Mouse (Mus musculus): ENCODE measurements around the gene Msmo1. TPM values are rescaled to one million over a fixed set of nuclear protein-coding genes. Genes with fewer than 3 reads are reported as not detected.
A peak's percentile ranks its signal among the peaks of the same experiment; 100 is the strongest.

The Msmo1 gene
- polyA plus RNA-seq, 1 experiment: 175 TPM

DNA sequence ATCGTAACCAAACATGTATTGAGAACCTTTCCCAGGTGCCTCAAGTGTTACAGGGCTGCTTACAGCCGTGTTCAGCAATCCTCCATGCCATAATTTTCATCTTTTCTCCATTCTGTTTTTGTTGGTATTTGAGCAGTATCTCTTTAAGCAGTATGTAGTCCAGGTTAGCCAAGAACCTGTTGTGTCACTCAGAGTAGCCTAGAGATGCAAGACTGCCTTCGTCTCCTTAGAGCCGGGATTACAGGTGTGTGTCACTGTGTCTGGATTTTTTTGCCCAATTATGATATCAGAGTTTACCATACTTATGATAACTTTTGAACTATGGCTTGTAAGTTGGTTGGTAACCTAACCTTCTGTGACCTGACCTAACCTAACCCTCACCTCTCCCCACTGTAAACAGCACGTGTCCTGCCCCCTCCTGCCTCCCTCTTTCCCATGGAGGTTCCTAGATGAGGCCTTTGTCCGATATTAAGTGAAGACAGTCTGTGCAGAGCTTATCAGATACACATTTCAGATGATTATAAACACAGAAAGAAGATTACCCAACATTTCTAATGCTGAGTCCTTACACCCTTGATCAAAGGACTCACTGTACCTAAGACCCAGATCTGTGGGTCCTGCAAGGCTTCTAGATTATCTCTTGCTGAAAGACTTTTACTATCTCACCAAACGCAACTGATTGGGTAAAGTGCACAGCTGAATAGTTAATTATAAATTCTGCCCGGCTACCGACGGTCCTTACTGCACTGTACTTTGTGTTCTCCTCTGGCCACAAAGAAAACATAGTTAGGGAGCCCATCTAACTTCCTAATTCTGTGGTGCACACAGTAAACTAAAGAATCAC lies 12.8 kb upstream of the Msmo1 start:
- Histone ChIP-seq H3K9me3 (replicated peaks; ENCODE audit: control insufficient read depth, insufficient read depth, low read length, poor library complexity, severe bottlenecking) (no peaks in the 10 kb centered on the region), H3K4me1 (ENCODE audit: control insufficient read depth, insufficient read depth, low read length) (no peaks in the 10 kb centered on the region), H3K4me3 (ENCODE audit: low read depth, low read length) (no peak overlapping the region), H3K36me3 (ENCODE audit: control insufficient read depth, insufficient read depth, low read length, poor library complexity, severe bottlenecking) (peaks cover 2% of the 10 kb centered on the region), H3K9ac (ENCODE audit: low read depth, poor library complexity, severe bottlenecking) (no peak overlapping the region), H3K27ac (ENCODE audit: insufficient read depth, low read length) (no peak overlapping the region), H3K27me3 (ENCODE audit: control insufficient read depth, insufficient read depth, low read length, poor library complexity, severe bottlenecking) (no peaks in the 10 kb centered on the region)
- TF ChIP-seq POLR2A (IDR thresholded peaks at IDR 0.05; ENCODE audit: insufficient read depth, low read length) (no peak), CTCF (IDR thresholded peaks at IDR 0.05; ENCODE audit: low read depth, low read length) (no peak), EP300 (IDR thresholded peaks at IDR 0.05; ENCODE audit: insufficient read depth, low read depth, low read length) (no peak)

DNA sequence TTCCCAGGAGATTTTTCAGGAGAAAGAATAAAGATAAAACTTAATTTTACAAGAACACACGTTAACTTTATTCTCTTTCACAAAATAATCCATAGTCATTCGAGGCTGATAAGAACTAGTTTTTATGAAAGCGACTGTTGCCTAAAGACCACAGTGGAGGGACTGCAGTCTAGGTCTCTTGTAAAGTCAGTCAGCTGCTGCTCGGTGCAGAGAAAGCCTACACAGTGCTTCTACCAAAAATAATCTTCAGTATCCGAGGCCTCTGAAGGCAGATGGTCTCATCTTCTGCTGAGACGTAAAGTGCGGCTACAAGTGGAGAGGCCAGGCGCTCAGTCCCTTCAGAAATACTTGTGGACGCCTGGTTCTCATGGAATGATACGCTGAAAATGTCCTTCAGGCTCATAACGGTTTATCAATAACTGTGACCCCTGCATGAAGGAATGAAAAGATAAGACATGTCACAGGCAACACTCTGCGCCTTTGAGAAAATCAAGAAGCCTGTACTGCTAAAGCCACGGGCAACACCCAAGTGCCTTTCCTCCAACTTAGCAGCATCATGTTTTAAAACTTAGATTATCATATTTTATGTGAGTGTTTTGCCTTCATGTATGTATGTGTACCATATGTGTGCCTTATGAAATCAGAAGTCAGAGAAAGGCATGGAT lies 7.1 kb upstream of the Msmo1 start:
- Histone ChIP-seq H3K9me3 (replicated peaks; ENCODE audit: control insufficient read depth, insufficient read depth, low read length, poor library complexity, severe bottlenecking) (no peaks in the 10 kb centered on the region), H3K4me1 (ENCODE audit: control insufficient read depth, insufficient read depth, low read length) (no peaks in the 10 kb centered on the region), H3K36me3 (ENCODE audit: control insufficient read depth, insufficient read depth, low read length, poor library complexity, severe bottlenecking) (peaks cover 4% of the 10 kb centered on the region), H3K27ac (ENCODE audit: insufficient read depth, low read length) (no peak overlapping the region), H3K9ac (ENCODE audit: low read depth, poor library complexity, severe bottlenecking) (no peak overlapping the region), H3K4me3 (ENCODE audit: low read depth, low read length) (no peak overlapping the region), H3K27me3 (ENCODE audit: control insufficient read depth, insufficient read depth, low read length, poor library complexity, severe bottlenecking) (no peaks in the 10 kb centered on the region)
- TF ChIP-seq CTCF (IDR thresholded peaks at IDR 0.05; ENCODE audit: low read depth, low read length): no peak
- TF ChIP-seq EP300 (IDR thresholded peaks at IDR 0.05; ENCODE audit: insufficient read depth, low read depth, low read length): no peak
- no peak for TF ChIP-seq POLR2A (IDR thresholded peaks at IDR 0.05; ENCODE audit: insufficient read depth, low read length)

DNA sequence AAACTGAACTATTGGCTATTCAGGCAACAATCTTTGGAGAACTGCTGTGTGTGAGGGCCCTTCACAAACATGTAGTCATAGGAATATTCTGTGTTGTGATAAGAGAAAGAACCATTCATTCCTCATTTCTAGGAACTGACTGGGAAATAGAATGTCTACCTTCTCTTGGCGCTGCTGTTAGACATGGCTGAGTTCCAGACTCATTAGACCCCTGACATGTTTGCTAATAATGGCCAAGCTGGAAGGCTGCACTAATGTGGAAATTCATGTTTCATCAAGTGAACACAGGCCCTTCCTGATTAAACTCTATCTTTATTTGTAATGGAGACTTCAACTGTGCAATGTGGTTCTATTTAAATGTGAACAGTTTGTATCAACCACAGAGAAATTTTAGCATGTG lies 5.3 kb upstream of the Msmo1 start:
- no peak overlapping the region for H3K9ac ChIP-seq (ENCODE audit: low read depth, poor library complexity, severe bottlenecking)
- no peaks in the 10 kb centered on the region for H3K27me3 ChIP-seq (ENCODE audit: control insufficient read depth, insufficient read depth, low read length, poor library complexity, severe bottlenecking)
- no peaks in the 10 kb centered on the region for H3K4me1 ChIP-seq (ENCODE audit: control insufficient read depth, insufficient read depth, low read length)
- peaks cover 4% of the 10 kb centered on the region for H3K36me3 ChIP-seq (ENCODE audit: control insufficient read depth, insufficient read depth, low read length, poor library complexity, severe bottlenecking)
- TF ChIP-seq POLR2A (IDR thresholded peaks at IDR 0.05; ENCODE audit: insufficient read depth, low read length) (no peak), EP300 (IDR thresholded peaks at IDR 0.05; ENCODE audit: insufficient read depth, low read depth, low read length) (no peak), CTCF (IDR thresholded peaks at IDR 0.05; ENCODE audit: low read depth, low read length) (no peak)
- H3K4me3 ChIP-seq (ENCODE audit: low read depth, low read length): no peak overlapping the region
- H3K27ac ChIP-seq (ENCODE audit: insufficient read depth, low read length): no peak overlapping the region
- no peaks in the 10 kb centered on the region for H3K9me3 ChIP-seq (replicated peaks; ENCODE audit: control insufficient read depth, insufficient read depth, low read length, poor library complexity, severe bottlenecking)

DNA sequence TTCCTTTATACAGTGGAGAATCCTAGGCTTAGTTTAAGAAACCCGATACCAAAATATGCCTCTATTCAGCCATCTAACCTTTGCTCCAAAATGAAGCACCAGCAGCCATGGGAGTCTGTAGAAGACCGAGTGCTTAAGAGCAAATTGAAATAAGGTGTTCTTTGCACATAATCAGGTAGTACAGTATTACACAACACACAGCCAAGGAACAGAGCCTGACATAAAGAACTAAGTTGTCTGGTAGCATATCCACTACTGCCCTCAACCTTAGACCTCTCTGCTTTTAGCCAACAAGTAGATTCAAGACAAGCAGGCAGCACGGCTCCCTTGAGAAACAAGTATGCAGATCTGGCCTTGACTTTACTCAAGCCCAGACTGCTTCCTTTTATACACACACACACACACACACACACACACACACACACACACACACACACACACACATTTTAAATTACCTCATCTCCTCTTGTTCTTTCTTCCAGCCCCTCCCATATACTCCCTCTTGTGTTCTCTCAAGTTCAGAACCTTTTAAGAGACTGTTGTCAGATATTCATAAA lies 3.3 kb upstream of the Msmo1 start:
- H3K4me3 ChIP-seq (ENCODE audit: low read depth, low read length): no peak overlapping the region
- TF ChIP-seq POLR2A (IDR thresholded peaks at IDR 0.05; ENCODE audit: insufficient read depth, low read length) (no peak), EP300 (IDR thresholded peaks at IDR 0.05; ENCODE audit: insufficient read depth, low read depth, low read length) (no peak), CTCF (IDR thresholded peaks at IDR 0.05; ENCODE audit: low read depth, low read length) (no peak)
- no peaks in the 10 kb centered on the region for H3K9me3 ChIP-seq (replicated peaks; ENCODE audit: control insufficient read depth, insufficient read depth, low read length, poor library complexity, severe bottlenecking)
- no peaks in the 10 kb centered on the region for H3K4me1 ChIP-seq (ENCODE audit: control insufficient read depth, insufficient read depth, low read length)
- peaks cover 2% of the 10 kb centered on the region for H3K36me3 ChIP-seq (ENCODE audit: control insufficient read depth, insufficient read depth, low read length, poor library complexity, severe bottlenecking)
- no peak overlapping the region for H3K27ac ChIP-seq (ENCODE audit: insufficient read depth, low read length)
- no peak overlapping the region for H3K9ac ChIP-seq (ENCODE audit: low read depth, poor library complexity, severe bottlenecking)
- H3K27me3 ChIP-seq (ENCODE audit: control insufficient read depth, insufficient read depth, low read length, poor library complexity, severe bottlenecking): no peaks in the 10 kb centered on the region

DNA sequence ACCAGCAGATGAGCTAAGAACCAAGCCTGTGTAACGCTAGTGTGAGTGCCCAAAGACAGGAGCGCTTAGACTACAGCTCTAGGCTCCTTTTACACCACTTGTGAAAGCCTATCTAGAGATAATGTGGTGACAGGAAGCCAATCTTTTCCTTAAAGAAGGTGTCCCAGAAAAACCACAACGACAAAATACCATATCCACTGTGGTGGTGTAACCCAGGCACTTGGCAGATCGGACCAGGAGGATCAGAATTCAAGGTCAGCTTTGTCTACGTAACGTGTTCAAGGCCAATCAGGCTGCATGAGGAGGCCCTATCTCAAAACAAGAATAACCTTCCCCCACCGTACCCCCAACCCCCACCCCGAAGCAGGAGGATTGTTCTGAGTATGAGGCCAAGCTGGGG lies 1.6 kb upstream of the Msmo1 start:
- no peaks in the 10 kb centered on the region for H3K27me3 ChIP-seq (ENCODE audit: control insufficient read depth, insufficient read depth, low read length, poor library complexity, severe bottlenecking)
- no peaks in the 10 kb centered on the region for H3K9me3 ChIP-seq (replicated peaks; ENCODE audit: control insufficient read depth, insufficient read depth, low read length, poor library complexity, severe bottlenecking)
- H3K4me3 ChIP-seq (ENCODE audit: low read depth, low read length): no peak overlapping the region
- no peak overlapping the region for H3K9ac ChIP-seq (ENCODE audit: low read depth, poor library complexity, severe bottlenecking)
- H3K4me1 ChIP-seq (ENCODE audit: control insufficient read depth, insufficient read depth, low read length): no peaks in the 10 kb centered on the region
- no peak for TF ChIP-seq POLR2A (IDR thresholded peaks at IDR 0.05; ENCODE audit: insufficient read depth, low read length)
- no peak for TF ChIP-seq EP300 (IDR thresholded peaks at IDR 0.05; ENCODE audit: insufficient read depth, low read depth, low read length)
- TF ChIP-seq CTCF (IDR thresholded peaks at IDR 0.05; ENCODE audit: low read depth, low read length): no peak
- no peak overlapping the region for H3K27ac ChIP-seq (ENCODE audit: insufficient read depth, low read length)
- peaks cover 11% of the 10 kb centered on the region for H3K36me3 ChIP-seq (ENCODE audit: control insufficient read depth, insufficient read depth, low read length, poor library complexity, severe bottlenecking)

DNA sequence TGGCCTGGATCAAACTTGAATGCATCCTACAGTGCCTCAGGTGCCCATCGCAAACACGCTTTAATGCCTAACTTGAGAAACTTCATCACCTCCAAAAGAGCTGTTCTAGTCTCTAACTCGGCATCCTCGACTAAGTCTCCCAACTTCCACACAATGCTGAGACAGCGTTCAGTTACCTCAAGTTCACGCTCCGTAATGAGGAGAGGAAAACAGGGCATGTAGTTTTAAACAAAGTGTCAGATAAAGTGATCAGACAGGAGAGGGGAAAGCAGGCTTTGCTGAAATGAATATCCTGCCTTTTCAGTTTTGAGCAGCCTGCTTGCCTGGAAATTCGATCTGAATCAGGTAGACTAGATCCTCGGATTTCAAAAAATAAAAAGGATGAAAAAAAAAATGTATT lies 996 bp downstream of the Msmo1 start:
- Histone ChIP-seq H3K27ac (ENCODE audit: insufficient read depth, low read length) (peak overlapping the region; percentile 71), H3K36me3 (ENCODE audit: control insufficient read depth, insufficient read depth, low read length, poor library complexity, severe bottlenecking) (peaks cover 36% of the 10 kb centered on the region), H3K4me3 (ENCODE audit: low read depth, low read length) (peak overlapping the region; percentile 88), H3K4me1 (ENCODE audit: control insufficient read depth, insufficient read depth, low read length) (no peaks in the 10 kb centered on the region), H3K9me3 (replicated peaks; ENCODE audit: control insufficient read depth, insufficient read depth, low read length, poor library complexity, severe bottlenecking) (no peaks in the 10 kb centered on the region), H3K9ac (ENCODE audit: low read depth, poor library complexity, severe bottlenecking) (peak overlapping the region; percentile 91), H3K27me3 (ENCODE audit: control insufficient read depth, insufficient read depth, low read length, poor library complexity, severe bottlenecking) (no peaks in the 10 kb centered on the region)
- TF ChIP-seq POLR2A (IDR thresholded peaks at IDR 0.05; ENCODE audit: insufficient read depth, low read length) (no peak), EP300 (IDR thresholded peaks at IDR 0.05; ENCODE audit: insufficient read depth, low read depth, low read length) (no peak), CTCF (IDR thresholded peaks at IDR 0.05; ENCODE audit: low read depth, low read length) (no peak)

All from ES-Bruce4 (cell line).